Mouse (Mus musculus) heart, postnatal 10 days (tissue): ENCODE measurements around the gene Parp11. TPM values are rescaled to one million over a fixed set of nuclear protein-coding genes. Genes with fewer than 3 reads are reported as not detected.
A peak's percentile ranks its signal among the peaks of the same experiment; 100 is the strongest.

Source experiments
- DNase-seq, 2 experiments: peaks; one replicate each; pipeline ENCODE4 v3.0.0; 2021
- intact Hi-C: fragments of 180-260 bp; cut with DNase I; formaldehyde crosslinking; loops from one replicate; pipeline ENCODE4 v1.15.1; 2025
- total RNA-seq, 2 experiments: library from RNA; stranded (reverse); gene quantifications; 2 replicates each; pipeline ENCODE4 v1.2.3; 2021

Parp11 gene
- total RNA-seq, 2 experiments from 2014 or later: 8.5 to 10.0 TPM

DNA sequence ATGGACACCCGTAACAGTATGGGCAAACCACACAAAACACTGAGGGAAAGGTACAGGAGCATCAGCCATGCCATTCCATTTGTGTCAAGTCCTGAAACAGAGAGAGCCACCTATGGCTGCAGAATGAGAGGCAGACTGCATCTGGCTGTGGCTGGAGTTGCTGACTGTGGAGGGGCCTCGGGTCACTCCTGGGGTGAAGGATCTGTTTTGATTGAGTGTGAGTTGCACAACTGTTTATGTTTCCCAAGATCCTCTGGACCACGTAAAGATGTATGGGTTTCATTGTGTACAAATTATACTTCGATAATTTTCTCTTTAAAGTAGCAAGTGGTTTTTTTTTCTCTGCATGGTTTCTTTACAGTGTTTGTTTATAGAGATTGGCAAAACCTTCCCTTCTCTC lies 93.9 kb downstream of the Parp11 start:
- DNase-seq: no peak
- intact Hi-C loops: loop anchor here (5.0 kb wide), 1 partner anchor 82 kb away; no protein-coding TSS in a partner anchor

GRCm38 (mm10) chr6:127541617-127542374 lies 95.2 kb downstream of the Parp11 start:
- intact Hi-C loops: loop anchor here (1.0 to 5.0 kb wide), 2 partner anchors 40 to 81 kb away; no protein-coding TSS in a partner anchor
- peak; percentile 73 to 79 for DNase-seq

Other genes starting within 250 kb of the Parp11 start
- 1 to 10 TPM; 1.4 to 1.9 TPM for gene Cracr2a, start 114.5 kb downstream of the Parp11 start, total RNA-seq